Mouse (Mus musculus) duodenum, adult 2 months (tissue): ENCODE data around the gene Nat8f7. TPM values are rescaled to one million over a fixed set of nuclear protein-coding genes. Genes with fewer than 3 reads are reported as not detected.

ENCODE experiments used
- polyA plus RNA-seq: library from polyadenylated mRNA; depleted of rRNA; stranded (reverse); fragments of >200 nt; gene quantifications from 2 replicates; pipeline ENCODE4 v1.2.3, GENCODE M21; 2012; ENCODE audit warnings: low replicate concordance; rRNA removed

The Nat8f7 gene
- 3.2 and 15.6 TPM in 2 replicates for polyA plus RNA-seq

GRCm38 (mm10) chr6:85713105-85713504 lies at the start of gene Nat8f7:
Gene Nat8f7 (minus strand): TSS chr6:85713205.

Other genes starting within 250 kb of the Nat8f7 start
- gene Fbxo41, start 210.2 kb downstream of the Nat8f7 start, polyA plus RNA-seq = 0.13 and 0.15 TPM in 2 replicates
- 0.16 TPM in 1 of 2 replicates, not detected in the other for gene Egr4, start 199.6 kb downstream of the Nat8f7 start, polyA plus RNA-seq
- gene Alms1, start 125.7 kb downstream of the Nat8f7 start, polyA plus RNA-seq = 0.09 and 0.14 TPM in 2 replicates
- 1.5 TPM in 1 of 2 replicates, not detected in the other for gene Nat8f3, start 52.5 kb upstream of the Nat8f7 start, polyA plus RNA-seq
- gene Nat8f6, start 107.7 kb upstream of the Nat8f7 start, polyA plus RNA-seq = 4.2 and 4.8 TPM in 2 replicates
- gene Nat8f5, start 107.8 kb upstream of the Nat8f7 start, polyA plus RNA-seq = 32.9 and 38.5 TPM in 2 replicates
- gene Nat8, start 118.9 kb upstream of the Nat8f7 start, polyA plus RNA-seq = 81.1 and 118 TPM in 2 replicates
- gene Nat8f2, start 156.0 kb upstream of the Nat8f7 start, polyA plus RNA-seq = 0.30 and 2.4 TPM in 2 replicates
- 15.3 and 31.8 TPM in 2 replicates for gene Nat8f4, start 191.7 kb upstream of the Nat8f7 start, polyA plus RNA-seq
- gene Tprkb, start 198.7 kb upstream of the Nat8f7 start, polyA plus RNA-seq = 19.4 and 21.0 TPM in 2 replicates
- 16.7 and 24.8 TPM in 2 replicates for gene Nat8f1, start 202.5 kb upstream of the Nat8f7 start, polyA plus RNA-seq
- gene Dusp11, start 248.5 kb upstream of the Nat8f7 start, polyA plus RNA-seq = 14.1 and 35.9 TPM in 2 replicates